Mouse (Mus musculus) small intestine, adult 2 months (tissue): Measurements from ENCODE around the gene Brap. TPM values are rescaled to one million over a fixed set of nuclear protein-coding genes. Genes with fewer than 3 reads are reported as not detected.

Experiments
- H3K27ac ChIP-seq: fragments of 200-500 bp; 2 replicates; pipeline ENCODE4 v1.5.1; 2012; ENCODE audit warnings: low read depth, low read length, control low read depth, inconsistent platforms; ENCODE audit not compliant: insufficient read depth
- H3K27me3 ChIP-seq: fragments of 200-500 bp; 2 replicates; pipeline ENCODE4 v1.6.1; 2012; ENCODE audit warnings: mild to moderate bottlenecking, moderate library complexity, low read length, inconsistent platforms; ENCODE audit not compliant: control insufficient read depth, insufficient read depth
- H3K36me3 ChIP-seq: fragments of 200-500 bp; 2 replicates; pipeline ENCODE4 v1.6.1; 2012; ENCODE audit warnings: mild to moderate bottlenecking, low read length, control low read depth, inconsistent platforms; ENCODE audit not compliant: control insufficient read depth, insufficient read depth
- H3K4me1 ChIP-seq: fragments of 200-500 bp; 2 replicates; pipeline ENCODE4 v1.6.1; 2012; ENCODE audit warnings: low read length, inconsistent platforms, mixed read lengths; ENCODE audit not compliant: control insufficient read depth, insufficient read depth, insufficient read length
- H3K4me3 ChIP-seq: fragments of 200-500 bp; 2 replicates; pipeline ENCODE4 v1.5.1; 2012; ENCODE audit warnings: low read depth, mild to moderate bottlenecking, control low read depth, inconsistent platforms, low read length, moderate library complexity
- CTCF ChIP-seq: fragments of 200-500 bp; IDR thresholded peaks from 2 replicates; pipeline ENCODE4 v1.5.1; 2012; ENCODE audit warnings: low read depth, mild to moderate bottlenecking, control low read depth, inconsistent platforms, low read length, moderate library complexity, mixed read lengths; ENCODE audit not compliant: insufficient replicate concordance, insufficient read length; ENCODE audit errors: extremely low read depth
- POLR2A ChIP-seq: fragments of 200-500 bp; IDR thresholded peaks from 2 replicates; pipeline ENCODE4 v1.6.1; 2012; ENCODE audit warnings: low read depth, mild to moderate bottlenecking, control low read depth, inconsistent platforms, low read length, moderate library complexity
- WGBS: fragments of 180-500 bp; shearing (Covaris S2); methylation state at CpG from one replicate; pipeline ENCODE4 v1.1.7; 2018; 5-methylcytosine and 5-hydroxymethylcytosine counted together
- polyA plus RNA-seq: library from polyadenylated mRNA; depleted of rRNA; stranded (reverse); fragments of >200 nt; gene quantifications from 2 replicates; pipeline ENCODE4 v1.2.3, GENCODE M21; 2012

The Brap gene
- polyA plus RNA-seq, 1 experiment = 17.4 TPM

DNA sequence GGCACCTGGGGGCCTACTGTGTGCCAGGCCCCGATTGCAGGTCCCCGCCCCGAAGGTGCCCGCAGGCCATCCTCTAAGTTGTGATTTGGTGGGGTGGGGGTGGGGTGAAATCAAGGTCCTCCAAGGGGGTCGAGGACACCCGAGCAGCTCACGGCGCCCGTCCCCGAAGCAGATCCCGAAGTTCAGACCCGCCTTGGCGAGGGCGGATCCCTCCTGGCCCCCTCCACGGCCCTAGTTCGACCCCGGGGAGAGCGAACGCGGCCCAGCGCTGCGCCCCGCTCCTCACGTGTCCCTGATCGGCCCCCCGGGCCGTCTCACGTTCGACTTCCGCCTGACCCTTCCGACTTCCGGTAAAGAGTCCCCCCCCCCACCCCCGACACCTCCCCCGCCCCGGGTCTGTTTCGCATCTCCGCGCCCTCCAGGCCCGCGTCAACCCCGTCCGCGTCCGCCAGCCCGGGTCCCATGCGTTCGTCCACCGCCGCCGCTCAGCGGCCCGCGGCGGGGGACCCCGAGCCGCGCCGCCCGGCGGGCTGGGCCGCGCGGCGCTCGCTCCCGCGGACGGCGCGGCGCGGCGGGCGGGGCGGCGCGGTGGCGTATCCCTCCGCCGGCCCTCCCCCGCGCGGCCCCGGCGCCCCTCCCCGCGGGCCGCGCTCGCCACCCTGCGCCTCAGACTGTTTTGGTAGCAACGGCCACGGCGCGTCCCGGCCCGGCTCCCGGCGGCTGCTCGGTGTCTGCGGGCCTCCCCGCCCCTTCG is 51.0 kb downstream of the Brap start, which contains the start of gene Atxn2:
Gene Atxn2 (plus strand): TSS at position 164 of the 754 bp plus-strand sequence.
- WGBS = 3% methylated on average over 79 of the region's 103 CpGs
- no peaks in the 10 kb centered on the region for H3K27me3 ChIP-seq
- TF ChIP-seq CTCF (no peak), POLR2A (peak; percentile 81; the same call in 1 of the 2 replicates)

DNA sequence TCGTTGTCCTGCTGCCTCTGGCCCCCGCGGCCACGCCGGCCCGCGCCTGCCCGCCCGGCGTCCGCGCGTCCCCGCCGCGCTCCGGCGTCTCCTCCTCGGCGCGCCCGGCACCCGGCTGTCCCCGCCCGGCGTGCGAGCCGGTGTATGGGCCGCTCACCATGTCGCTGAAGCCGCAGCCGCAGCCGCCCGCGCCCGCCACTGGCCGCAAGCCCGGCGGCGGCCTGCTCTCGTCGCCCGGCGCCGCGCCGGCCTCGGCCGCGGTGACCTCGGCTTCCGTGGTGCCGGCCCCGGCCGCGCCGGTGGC is 51.5 kb downstream of the Brap start:
- H3K4me1 ChIP-seq = peaks cover 6% of the 10 kb centered on the region; the same call in 1 of the 2 replicates
- no peaks in the 10 kb centered on the region for H3K27me3 ChIP-seq
- 4% methylated on average over 57 of the region's 57 CpGs for WGBS
- H3K36me3 ChIP-seq = no peaks in the 10 kb centered on the region
- TF ChIP-seq CTCF (no peak), POLR2A (no peak)
- peak overlapping the region; percentile 59 for H3K27ac ChIP-seq
- peak overlapping the region; percentile 96 for H3K4me3 ChIP-seq

More for the DNA sequence above, 51.0 kb downstream of the Brap start, which contains the start of gene Atxn2:
- Histone ChIP-seq H3K4me1 (peaks cover 6% of the 10 kb centered on the region; the same call in 1 of the 2 replicates), H3K4me3 (peak within 1 kb of the TSS; percentile 96), H3K27ac (peak within 1 kb of the TSS; percentile 82), H3K36me3 (no peaks in the 10 kb centered on the region)

DNA sequence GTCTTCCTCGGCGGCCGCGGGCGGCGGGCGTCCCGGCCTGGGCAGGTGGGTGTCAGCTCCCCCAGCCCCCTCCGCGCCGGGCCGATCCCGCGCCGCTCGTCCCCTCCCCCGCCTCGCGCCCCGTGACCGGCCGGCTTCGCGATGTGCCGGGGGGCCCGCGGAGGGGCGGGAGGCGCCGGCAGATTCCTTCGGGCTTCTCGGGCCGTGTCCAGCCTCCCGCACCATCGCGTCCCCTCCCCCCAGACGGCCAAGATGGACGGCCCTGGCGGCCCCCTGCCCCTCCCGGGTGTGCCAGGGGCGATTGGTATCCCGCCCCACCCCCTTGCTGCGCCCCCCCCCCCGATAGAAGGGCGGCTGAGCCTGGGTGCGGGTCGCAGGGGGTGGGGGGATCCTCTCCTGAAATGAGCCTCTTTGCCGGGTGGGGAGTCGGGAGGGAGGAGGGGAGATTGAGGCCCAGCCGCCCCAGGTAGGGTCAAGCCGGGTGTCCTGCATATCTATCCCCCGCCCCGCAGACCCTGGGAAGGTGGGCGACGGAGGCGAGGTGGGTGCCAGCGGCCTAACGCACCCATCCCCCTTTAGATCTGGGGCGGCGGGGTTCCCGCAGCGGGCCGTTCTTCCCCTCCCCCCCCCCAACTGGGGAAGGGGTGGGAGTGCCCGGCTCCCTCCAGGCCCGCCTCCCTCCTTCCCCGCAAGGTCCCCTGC is 52.0 kb downstream of the Brap start:
- no peak for TF ChIP-seq CTCF
- no peak for TF ChIP-seq POLR2A
- H3K27ac ChIP-seq = peak overlapping the region; percentile 59

DNA sequence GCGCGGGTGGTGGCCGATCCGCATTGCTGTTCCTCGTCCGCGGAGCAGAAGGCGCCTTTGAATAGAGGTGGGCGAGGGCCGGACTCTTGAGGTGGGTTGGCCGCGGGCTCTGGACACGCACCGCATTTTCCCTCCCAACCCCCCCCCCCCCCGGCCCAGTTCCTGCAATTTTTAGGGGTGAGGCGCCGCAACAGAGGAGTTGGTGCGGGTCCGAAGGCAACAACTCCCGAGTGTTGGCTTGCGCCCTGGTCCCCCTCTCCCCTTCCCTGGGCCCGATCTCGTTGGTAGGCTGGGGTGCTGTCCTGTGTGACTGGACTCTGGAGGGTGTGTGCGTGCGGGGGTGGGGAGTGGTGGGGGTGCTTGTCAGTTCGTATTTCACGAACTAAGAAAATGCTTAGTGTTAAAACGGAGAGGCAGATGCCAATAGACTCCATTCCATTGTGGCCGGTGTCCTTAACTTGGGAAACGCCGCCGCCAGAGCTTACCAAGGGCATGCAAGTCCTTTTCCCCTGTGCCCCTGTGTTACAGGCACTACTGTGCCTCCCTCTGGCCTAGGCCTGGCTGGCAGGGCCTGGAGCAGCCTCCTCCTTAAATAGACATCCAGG is 52.7 kb downstream of the Brap start:
- 4% methylated on average over 32 of the region's 32 CpGs for WGBS
- TF ChIP-seq CTCF = no peak
- 0 out of 2 replicates have a peak, but pooled peaks have one; percentile 29 for TF ChIP-seq POLR2A
- no peaks in the 10 kb centered on the region for H3K36me3 ChIP-seq
- H3K27ac ChIP-seq = peak overlapping the region; percentile 64
- peaks cover 6% of the 10 kb centered on the region; the same call in 1 of the 2 replicates for H3K4me1 ChIP-seq
- peak overlapping the region; percentile 96 for H3K4me3 ChIP-seq
- H3K27me3 ChIP-seq = no peaks in the 10 kb centered on the region

More for the DNA sequence above, 52.0 kb downstream of the Brap start:
- H3K36me3 ChIP-seq = no peaks in the 10 kb centered on the region
- no peaks in the 10 kb centered on the region for H3K27me3 ChIP-seq
- peaks cover 6% of the 10 kb centered on the region; the same call in 1 of the 2 replicates for H3K4me1 ChIP-seq
- peak overlapping the region; percentile 96 for H3K4me3 ChIP-seq
- WGBS = 2% methylated on average over 63 of the region's 66 CpGs

DNA sequence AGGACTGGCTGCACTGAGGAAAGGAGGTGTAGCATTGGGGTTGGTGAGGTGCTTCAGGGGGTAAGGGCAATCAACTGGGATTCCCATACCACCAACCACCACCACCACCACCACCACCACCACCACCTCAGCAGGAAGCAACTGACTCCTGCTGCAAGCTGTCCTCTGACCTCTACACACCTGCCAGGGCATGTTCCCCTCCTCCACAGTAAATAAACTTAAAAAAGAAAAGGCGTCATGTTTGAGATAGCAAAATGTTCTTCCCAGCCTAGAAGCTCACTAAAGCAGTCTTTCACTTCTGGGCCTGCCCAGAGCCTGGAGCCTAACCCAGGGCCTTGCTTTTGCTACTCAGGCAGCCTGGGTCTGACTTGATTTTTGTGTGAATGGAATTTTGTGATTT is 54.0 kb downstream of the Brap start:
- Histone ChIP-seq H3K36me3 (no peaks in the 10 kb centered on the region), H3K27ac (peak overlapping the region; percentile 29), H3K27me3 (no peaks in the 10 kb centered on the region), H3K4me3 (no peak overlapping the region), H3K4me1 (peaks cover 8% of the 10 kb centered on the region; the same call in 1 of the 2 replicates)
- WGBS = 15% methylated on average over 1 of the region's 1 CpGs
- no peak for TF ChIP-seq POLR2A
- TF ChIP-seq CTCF = no peak

DNA sequence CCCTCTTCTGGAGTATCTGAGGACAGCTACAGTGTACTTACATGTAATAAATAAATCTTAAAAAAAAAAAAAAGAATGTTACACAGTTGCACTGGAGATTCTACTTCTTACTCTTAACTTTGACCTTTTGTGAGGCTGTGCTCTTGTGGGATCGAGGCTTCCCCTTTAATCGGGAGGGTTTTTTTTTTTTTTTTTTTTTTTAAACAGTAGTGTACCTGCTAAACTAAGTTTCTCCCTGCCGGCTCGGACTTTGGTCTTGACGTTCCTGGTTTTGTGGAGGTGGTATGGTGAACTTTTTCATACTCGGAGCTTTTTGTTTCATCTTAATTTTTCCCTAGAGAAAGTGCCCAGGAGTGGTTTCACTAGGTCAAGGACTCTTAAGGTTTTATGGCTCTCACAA is 54.6 kb downstream of the Brap start:
- Histone ChIP-seq H3K4me1 (peaks cover 8% of the 10 kb centered on the region; the same call in 1 of the 2 replicates), H3K36me3 (no peaks in the 10 kb centered on the region), H3K4me3 (no peak overlapping the region), H3K27me3 (no peaks in the 10 kb centered on the region), H3K27ac (no peak overlapping the region)
- TF ChIP-seq POLR2A (no peak), CTCF (no peak)
- WGBS = 22% methylated on average over 6 of the region's 6 CpGs
